ENCODE assay signal across 21 mouse cellular contexts in the genomic region with DNA sequence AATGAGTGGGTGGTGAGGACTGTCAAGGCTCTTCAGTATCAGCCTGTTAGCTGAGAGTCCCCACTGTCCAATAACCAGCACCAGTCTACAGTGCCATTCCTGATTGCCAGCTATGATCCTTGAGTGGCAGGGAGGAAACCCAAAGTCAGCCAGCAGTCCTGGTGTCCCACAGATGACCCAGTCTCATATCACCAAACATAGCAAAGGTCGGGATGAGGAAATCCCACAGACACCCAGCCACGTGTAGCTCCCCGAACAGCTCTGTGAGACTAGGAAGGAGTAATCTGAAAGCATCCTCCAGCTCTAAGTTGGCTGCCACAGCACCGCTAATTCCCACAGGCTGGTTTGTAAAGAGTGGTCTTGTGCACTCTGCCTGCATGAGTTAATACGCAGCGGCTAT. TPM values are rescaled to one million over a fixed set of nuclear protein-coding genes. Genes with fewer than 3 reads are reported as not detected.
DNase-seq lines count a peak whose midpoint lies in the region; ATAC-seq and TF ChIP-seq lines count a peak whose summit lies in the region.
"Had no signal": no experiment of that assay in that cellular context is flagged by ENCODE, and none has a peak within 500 bp of the region (broad histone marks: within the 10 kb centered on the region; RNA-seq: fewer than 3 reads in every experiment).

No protein-coding gene starts in this region.

- no peak for TF ChIP-seq POLR2A in liver, adult 2 months (IDR thresholded peaks at IDR 0.05; ENCODE audit: extremely low read depth, insufficient read depth, low read length)

- no peaks in the 10 kb centered on the region for H3K27me3 ChIP-seq in liver, adult 2 months (ENCODE audit: control insufficient read depth, insufficient read depth, low read length)
- no peaks in the 10 kb centered on the region for H3K27me3 ChIP-seq in liver, embryonic 12.5 days (replicated peaks)
- no peaks in the 10 kb centered on the region for H3K27me3 ChIP-seq in liver, embryonic 16.5 days (ENCODE audit: control insufficient read depth, insufficient read depth, low read depth, low read length)
- H3K27me3 ChIP-seq in liver, embryonic 11.5 days (replicated peaks; ENCODE audit: control insufficient read depth, insufficient read depth, low read length), result no peaks in the 10 kb centered on the region
- H3K27me3 ChIP-seq in liver, postnatal 0 days (ENCODE audit: insufficient read depth, low read length), result no peaks in the 10 kb centered on the region
- H3K27me3 ChIP-seq: CH12.LX, Patski had no signal

- no peak for ATAC-seq in liver, embryonic 12.5 days
- peak; percentile 53 for ATAC-seq in liver, embryonic 16.5 days (ENCODE audit: low read depth)
- ATAC-seq in liver, embryonic 11.5 days (replicated peaks; ENCODE audit: low FRiP score), result no peak
- peak; percentile 81 for ATAC-seq in liver, postnatal 0 days
- ATAC-seq: activated CD4-positive, CD25-positive, alpha-beta regulatory T cell, adult 4 months; CD4-positive, CD25-positive, alpha-beta regulatory T cell, adult 4 months; Patski had no signal

- H3K79me2 ChIP-seq in liver, adult 2 months (ENCODE audit: control insufficient read depth, insufficient read depth, low read length), result no peaks in the 10 kb centered on the region

- peaks cover 25% of the 10 kb centered on the region for H3K4me1 ChIP-seq in liver, adult 2 months (ENCODE audit: control insufficient read depth, insufficient read depth, low read length)
- H3K4me1 ChIP-seq in liver, embryonic 12.5 days, result peaks cover 18% of the 10 kb centered on the region
- peaks cover 4% of the 10 kb centered on the region; the same call in 1 of the 2 replicates for H3K4me1 ChIP-seq in liver, embryonic 16.5 days (ENCODE audit: control insufficient read depth, low read depth, low read length)
- peaks cover 2% of the 10 kb centered on the region for H3K4me1 ChIP-seq in liver, embryonic 11.5 days (replicated peaks; ENCODE audit: control insufficient read depth, insufficient read depth, low read length)
- peaks cover 21% of the 10 kb centered on the region for H3K4me1 ChIP-seq in liver, postnatal 0 days (ENCODE audit: insufficient read depth)

- no peak for TF ChIP-seq CTCF in liver, adult 2 months (IDR thresholded peaks at IDR 0.05; ENCODE audit: low read depth, low read length)
- no peak for TF ChIP-seq CTCF in liver, postnatal 0 days (IDR thresholded peaks at IDR 0.05; ENCODE audit: low read depth)

- DNase-seq in liver, adult 2 months (ENCODE audit: extremely low read depth, low read depth, low spot score), result peak; percentile 96
- no peak for DNase-seq in liver, embryonic 11.5 days (ENCODE audit: low spot score)
- DNase-seq in liver, postnatal 0 days, result peak; percentile 31
- no peak for DNase-seq in liver
- DNase-seq: adrenal gland, adult 2 months; adrenal gland, adult 8-10 months; adrenal gland, postnatal 10 days; adrenal gland, postnatal 14 days; adrenal gland, postnatal 25 days; adrenal gland, postnatal 36 days; B cell, adult 2 months; cerebellum, adult 11 months; cerebellum, adult 11-12 months; cerebellum, adult 18-20 months had no signal

- no peaks in the 10 kb centered on the region for H3K9me3 ChIP-seq in liver, embryonic 12.5 days (replicated peaks)
- H3K9me3 ChIP-seq in liver, embryonic 16.5 days (replicated peaks; ENCODE audit: control insufficient read depth, low read length), result no peaks in the 10 kb centered on the region
- H3K9me3 ChIP-seq in liver, embryonic 11.5 days (ENCODE audit: control insufficient read depth, low read length), result no peaks in the 10 kb centered on the region
- H3K9me3 ChIP-seq in liver, postnatal 0 days (ENCODE audit: low read length), result no peaks in the 10 kb centered on the region
- H3K9me3 ChIP-seq: G1E had no signal

- H3K9ac ChIP-seq in liver, adult 2 months (ENCODE audit: low read depth, low read length), result no peak overlapping the region
- H3K9ac ChIP-seq in liver, embryonic 12.5 days, result no peak overlapping the region
- no peak overlapping the region for H3K9ac ChIP-seq in liver, embryonic 16.5 days (ENCODE audit: low read depth, low read length)
- H3K9ac ChIP-seq in liver, embryonic 11.5 days (ENCODE audit: low read depth, low read length), result no peak overlapping the region
- no peak overlapping the region for H3K9ac ChIP-seq in liver, postnatal 0 days (replicated peaks)

- H3K4me3 ChIP-seq in liver, adult 2 months (ENCODE audit: insufficient read depth, low read depth, low read length), result no peak overlapping the region
- no peak overlapping the region for H3K4me3 ChIP-seq in liver, embryonic 12.5 days
- no peak overlapping the region for H3K4me3 ChIP-seq in liver, embryonic 16.5 days (ENCODE audit: low read depth, low read length)
- no peak overlapping the region for H3K4me3 ChIP-seq in liver, embryonic 11.5 days (ENCODE audit: low read depth, low read length)
- H3K4me3 ChIP-seq in liver, postnatal 0 days (ENCODE audit: low read depth, low read length), result no peak overlapping the region

- no peak for TF ChIP-seq EP300 in liver, postnatal 0 days (IDR thresholded peaks at IDR 0.05; ENCODE audit: low read depth)

- no peaks in the 10 kb centered on the region for H3K36me3 ChIP-seq in liver, adult 2 months (ENCODE audit: control insufficient read depth, insufficient read depth, low read length)
- H3K36me3 ChIP-seq in liver, embryonic 12.5 days, result no peaks in the 10 kb centered on the region
- no peaks in the 10 kb centered on the region for H3K36me3 ChIP-seq in liver, embryonic 16.5 days (ENCODE audit: control insufficient read depth, insufficient read depth)
- no peaks in the 10 kb centered on the region for H3K36me3 ChIP-seq in liver, embryonic 11.5 days (ENCODE audit: control insufficient read depth, insufficient read depth, low read length)
- no peaks in the 10 kb centered on the region for H3K36me3 ChIP-seq in liver, postnatal 0 days (replicated peaks; ENCODE audit: insufficient read depth, low read length)
- H3K36me3 ChIP-seq: G1E had no signal

- H3K4me2 ChIP-seq in liver, embryonic 12.5 days, result no peak overlapping the region
- no peak overlapping the region for H3K4me2 ChIP-seq in liver, embryonic 16.5 days (ENCODE audit: low read depth, low read length)
- no peak overlapping the region for H3K4me2 ChIP-seq in liver, embryonic 11.5 days
- H3K4me2 ChIP-seq in liver, postnatal 0 days (ENCODE audit: low read depth, low read length), result no peak overlapping the region

- WGBS in liver, adult 2 months, result 29% methylated on average over 6 of the region's 6 CpGs
- WGBS in liver, embryonic 12.5 days (ENCODE audit: insufficient replicate concordance), result 59% methylated on average over 6 of the region's 6 CpGs
- whole genome bisulfite sequencing in liver, embryonic 16.5 days (ENCODE audit: insufficient replicate concordance), result 57% methylated on average over 6 of the region's 6 CpGs
- 73% methylated on average over 6 of the region's 6 CpGs for WGBS in liver, embryonic 11.5 days
- WGBS in liver, postnatal 0 days (ENCODE audit: insufficient replicate concordance), result 56% methylated on average over 6 of the region's 6 CpGs

- H3K27ac ChIP-seq in liver, adult 2 months (replicated peaks; ENCODE audit: insufficient read depth, low read depth, low read length), result peak overlapping the region; percentile 40
- no peak overlapping the region for H3K27ac ChIP-seq in liver, embryonic 12.5 days
- no peak overlapping the region for H3K27ac ChIP-seq in liver, embryonic 16.5 days (ENCODE audit: low read length)
- H3K27ac ChIP-seq in liver, embryonic 11.5 days (ENCODE audit: low read depth, low read length), result no peak overlapping the region
- peak overlapping the region; percentile 8; the same call in 1 of the 2 replicates for H3K27ac ChIP-seq in liver, postnatal 0 days (ENCODE audit: low read depth)

RNA-seq across cellular contexts. Expression of gene Smpd3, which starts 33.5 kb away (rescaled TPM):
- 1.3 and 1.8 TPM in 2 replicates for total RNA-seq in liver, adult 2 months (2014; rRNA removed)
- 0.45 and 0.71 TPM in 2 replicates for polyA plus RNA-seq in liver, adult 2 months (2012; rRNA removed)
- polyA plus RNA-seq in liver, embryonic 12.5 days (2016; fragmentation: Nextera tagmentation; extraction: Ambion mirVana), result 0.61 and 0.92 TPM in 2 replicates
- 0.46 and 0.77 TPM in 2 replicates for polyA plus RNA-seq in liver, embryonic 16.5 days (2015; fragmentation: Nextera tagmentation; extraction: Ambion mirVana)
- polyA plus RNA-seq in liver, embryonic 11.5 days (2014; fragmentation: Nextera tagmentation; extraction: Ambion mirVana), result 1.3 and 2.2 TPM in 2 replicates
- 1.2 and 1.3 TPM in 2 replicates for polyA plus RNA-seq in liver, postnatal 0 days (2015; fragmentation: Nextera tagmentation; extraction: Ambion mirVana)
- total RNA-seq: G1E had no signal
- polyA plus RNA-seq: activated CD4-positive, CD25-positive, alpha-beta regulatory T cell, adult 4 months; G1E had no signal

Comparison
In these comparisons a context has a peak if more than half of its experiments do, and no peak if none do; other contexts are left out.
1. DNase-seq: peak in liver, adult 2 months (single experiment) and liver, postnatal 0 days (single experiment); none in liver, embryonic 11.5 days (single experiment) and liver (single experiment).
2. H3K27ac ChIP-seq: peak in liver, adult 2 months (single experiment) and liver, postnatal 0 days (single experiment); none in liver, embryonic 12.5 days (single experiment), liver, embryonic 16.5 days (single experiment) and liver, embryonic 11.5 days (single experiment).
3. ATAC-seq: peak in liver, embryonic 16.5 days (single experiment) and liver, postnatal 0 days (single experiment); none in liver, embryonic 12.5 days (single experiment) and liver, embryonic 11.5 days (single experiment).